Mouse (Mus musculus) cerebellum, adult 11-12 months (tissue): ENCODE results near the gene Parn.
A peak's percentile ranks its signal among the peaks of the same experiment; 100 is the strongest.

Experiments
- DNase-seq: peaks from one replicate; pipeline ENCODE4 v3.0.0; 2022

Parn gene

GRCm38 (mm10) chr16:13550667-13551066 lies 117.3 kb downstream of the Parn start:
- no peak for DNase-seq

DNA sequence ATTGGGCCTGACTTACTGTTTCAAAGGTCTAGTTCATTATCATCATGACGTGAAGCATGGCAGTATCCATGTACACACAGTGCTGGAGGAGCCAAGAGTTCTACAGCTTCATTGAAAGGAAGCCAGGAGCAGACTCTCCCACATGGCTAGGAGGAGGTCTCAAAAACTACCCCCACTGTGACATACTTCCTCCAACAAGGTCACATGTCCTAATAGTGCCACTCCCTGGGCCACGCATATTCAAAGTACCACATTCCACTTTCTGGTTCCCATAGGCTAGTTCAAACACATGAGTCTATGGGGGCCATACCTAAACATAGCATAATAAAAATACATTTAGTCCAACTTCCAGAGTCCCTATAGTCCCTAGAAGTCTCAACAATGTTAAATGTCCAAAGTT lies 118.0 kb downstream of the Parn start:
- no peak for DNase-seq

DNA sequence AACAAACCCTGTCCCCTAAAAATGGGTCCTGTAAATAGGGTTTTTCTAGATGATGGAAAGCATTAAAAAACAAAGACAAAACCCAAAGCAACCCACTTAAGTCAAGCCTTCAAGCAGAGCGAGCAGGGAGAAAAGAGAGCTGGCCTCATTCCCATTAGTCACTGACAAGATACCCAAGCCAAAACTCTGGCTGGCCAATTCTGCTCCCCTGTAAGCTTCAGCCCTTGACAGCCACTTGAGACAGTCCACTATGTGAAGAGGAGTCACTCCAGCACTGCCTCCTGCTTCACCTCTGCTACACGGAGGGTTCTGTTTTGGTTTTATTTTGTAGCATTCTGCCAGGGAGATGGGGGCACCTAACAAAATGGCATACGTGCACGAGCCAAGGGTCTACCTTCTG lies 126.2 kb downstream of the Parn start:
- DNase-seq: no peak

DNA sequence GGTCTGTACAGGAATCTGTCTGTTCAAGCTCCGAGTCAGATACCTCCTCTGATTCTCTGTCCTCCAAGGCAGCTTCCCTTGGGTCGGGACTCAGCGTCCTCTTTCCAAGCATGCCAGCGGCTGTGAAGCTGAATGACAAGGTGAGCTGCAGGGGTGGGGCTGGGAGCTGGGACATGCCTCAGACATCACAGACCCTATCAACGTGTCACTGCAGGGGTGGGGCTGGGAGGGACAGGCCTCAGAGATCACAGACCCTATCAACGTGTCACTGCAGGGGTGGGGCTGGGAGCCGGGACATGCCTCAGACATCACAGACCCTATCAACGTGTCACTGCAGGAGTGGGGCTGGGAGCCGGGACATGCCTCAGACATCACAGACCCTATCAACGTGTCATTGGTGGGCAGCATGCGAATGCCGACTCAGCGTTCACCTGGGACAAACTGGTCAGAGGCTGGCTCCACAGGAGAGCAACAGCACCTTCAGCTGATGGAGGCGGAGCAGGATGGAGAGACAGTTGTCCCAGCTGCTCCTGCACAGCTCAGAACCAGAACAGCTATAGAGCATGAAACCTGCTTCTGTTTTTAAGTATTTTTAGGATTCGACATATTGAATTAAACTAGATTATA lies 126.7 kb downstream of the Parn start:
- DNase-seq: no peak

GRCm38 (mm10) chr16:13538933-13539648 lies 128.9 kb downstream of the Parn start:
- DNase-seq: no peak

GRCm38 (mm10) chr16:13538213-13538932 lies 129.6 kb downstream of the Parn start:
- DNase-seq: no peak

- DNase-seq: no peak
Observed at GRCm38 (mm10) chr16:13536404-13536803, 131.6 kb downstream of the Parn start.

DNA sequence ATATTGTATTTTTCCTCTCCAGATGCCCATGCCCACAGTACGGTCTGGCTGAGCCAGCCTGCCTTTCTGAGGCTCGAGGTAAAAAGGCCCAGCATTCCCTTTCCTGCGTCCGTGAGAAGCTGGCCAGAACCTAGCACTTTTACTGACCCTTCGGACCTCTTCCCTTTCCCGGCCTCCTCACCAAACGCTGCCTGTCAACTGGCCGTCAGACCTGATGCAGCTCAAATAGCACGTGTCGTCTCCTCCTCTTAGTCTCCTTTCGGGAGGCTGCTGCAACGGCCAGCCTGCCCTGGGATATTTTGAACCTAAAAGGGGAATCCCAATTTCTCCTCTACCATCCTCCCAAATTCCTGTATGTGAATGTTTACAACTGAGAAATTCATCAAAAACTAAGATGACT lies 132.1 kb downstream of the Parn start:
- no peak for DNase-seq

GRCm38 (mm10) chr16:13532840-13533239 lies 135.1 kb downstream of the Parn start:
- no peak for DNase-seq

DNA sequence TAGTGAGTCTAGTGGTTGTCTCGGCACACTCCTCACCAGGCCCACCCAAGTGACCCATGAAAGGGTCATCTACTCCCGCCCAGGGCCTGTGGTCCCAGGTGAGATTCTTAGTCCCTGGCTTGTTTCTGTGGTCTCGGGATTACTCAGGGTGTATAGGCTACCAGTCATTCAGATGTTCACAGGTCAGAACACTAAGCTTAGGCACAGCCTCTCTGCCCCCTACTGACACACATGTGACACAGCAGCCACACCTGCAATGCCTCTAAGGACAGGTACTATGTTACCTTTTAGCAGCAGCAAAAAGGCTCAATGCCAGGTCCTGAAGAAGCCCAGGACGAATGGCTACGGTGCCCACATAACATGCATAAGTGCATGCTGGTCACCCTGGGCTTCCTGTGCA lies 136.7 kb downstream of the Parn start:
- DNase-seq: no peak

DNA sequence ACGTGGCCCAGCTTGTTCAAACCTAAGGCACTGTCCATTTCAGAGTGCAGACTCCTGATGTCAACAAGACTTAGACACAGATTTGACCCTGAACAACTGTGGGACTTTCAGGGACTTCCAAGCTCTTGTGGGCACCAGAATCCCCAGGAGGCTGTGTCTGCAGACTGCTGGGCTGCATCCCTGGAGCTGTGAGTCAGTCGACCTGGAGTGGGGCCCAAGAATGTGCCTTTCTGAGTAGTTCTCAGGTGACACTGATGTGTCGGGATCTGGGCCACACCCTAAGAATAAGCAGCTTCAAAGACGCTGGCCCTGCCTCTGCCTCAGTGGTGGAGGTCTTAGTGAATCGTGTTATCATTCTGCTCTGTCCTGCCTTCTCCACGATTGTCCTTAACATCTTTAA lies 146.6 kb downstream of the Parn start:
- no peak for DNase-seq

GRCm38 (mm10) chr16:13520301-13520700 lies 147.7 kb downstream of the Parn start:
- DNase-seq: no peak

DNA sequence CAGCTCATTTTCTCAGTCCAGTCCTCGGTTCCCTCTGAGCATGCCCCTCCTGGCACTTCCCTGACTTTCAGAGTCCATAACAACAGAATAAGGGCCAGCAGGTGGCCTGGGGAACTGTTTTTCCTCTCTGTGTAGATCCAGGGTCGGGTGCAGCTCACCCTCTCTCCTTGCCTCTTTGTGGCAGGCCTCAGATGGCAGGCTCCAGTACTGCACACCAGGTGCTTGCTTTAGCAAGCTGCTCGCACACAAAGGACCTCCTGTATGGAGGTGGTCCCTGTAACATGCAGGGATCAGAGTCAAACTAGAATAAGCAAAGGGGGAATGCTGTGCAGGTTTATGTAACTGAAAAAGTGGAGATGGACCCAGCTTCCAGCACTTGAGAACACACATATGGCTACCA lies 151.8 kb downstream of the Parn start:
- no peak for DNase-seq

DNA sequence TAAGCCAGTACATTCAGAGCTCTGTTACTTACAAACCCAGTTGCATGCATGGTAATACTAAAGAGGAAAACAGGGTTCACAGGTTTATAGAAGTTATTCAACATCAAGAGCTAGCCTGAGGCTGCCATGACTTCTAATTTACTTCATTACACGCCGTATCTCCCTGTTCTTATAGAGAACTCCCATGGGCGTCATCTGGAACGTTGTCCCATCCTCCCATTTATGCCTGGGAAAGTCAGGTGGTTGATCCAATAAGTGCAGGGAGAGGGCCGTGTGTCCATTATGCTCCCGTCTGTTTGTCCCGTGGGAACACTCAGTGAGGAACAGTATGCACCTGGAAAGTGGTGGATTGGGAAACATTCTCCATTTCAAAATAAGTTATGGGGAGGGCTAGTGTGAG lies 152.4 kb downstream of the Parn start:
- no peak for DNase-seq

- DNase-seq: peak; percentile 9
Observed at GRCm38 (mm10) chr16:13505055-13505454, 162.9 kb downstream of the Parn start.

GRCm38 (mm10) chr16:13504476-13504875 lies 163.5 kb downstream of the Parn start:
- DNase-seq: no peak

- no peak for DNase-seq
Observed at GRCm38 (mm10) chr16:13498923-13499322, 169.0 kb downstream of the Parn start.

- no peak for DNase-seq
Observed at GRCm38 (mm10) chr16:13493981-13494380, 174.0 kb downstream of the Parn start.

DNA sequence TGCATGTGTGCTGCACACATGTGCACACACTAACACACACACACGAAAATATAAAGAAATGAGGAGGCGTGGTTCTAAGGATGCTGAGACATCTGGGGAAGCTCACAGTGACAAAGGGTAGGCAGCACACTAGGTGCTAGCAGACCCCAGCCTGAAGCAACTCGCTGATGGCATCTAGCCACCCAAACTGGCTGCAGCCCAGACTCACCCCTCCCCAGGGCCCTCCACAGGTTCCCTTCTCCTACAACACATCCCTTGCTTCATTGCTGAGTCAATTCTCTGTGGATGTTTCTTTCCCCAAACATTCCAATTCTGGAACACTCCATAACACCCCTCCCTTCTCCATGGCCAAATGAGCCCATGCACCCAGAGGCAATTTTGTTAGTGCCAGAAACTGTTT lies 175.0 kb downstream of the Parn start:
- DNase-seq: no peak

GRCm38 (mm10) chr16:13491776-13492175 lies 176.2 kb downstream of the Parn start:
- DNase-seq: no peak
